Mouse (Mus musculus): ENCODE measurements at regions not wholly inside any gene's neighbourhood (a gene's known extent, or its start where the extent isn't known, plus 50 kb on each side); places are given as distances from the start of the nearest gene placed in this dataset.
"Not testable (repeated sequence)": the region's sequence is repeated elsewhere in the genome, so short reads cannot be mapped to it uniquely, and the experiment has no call there.

DNA sequence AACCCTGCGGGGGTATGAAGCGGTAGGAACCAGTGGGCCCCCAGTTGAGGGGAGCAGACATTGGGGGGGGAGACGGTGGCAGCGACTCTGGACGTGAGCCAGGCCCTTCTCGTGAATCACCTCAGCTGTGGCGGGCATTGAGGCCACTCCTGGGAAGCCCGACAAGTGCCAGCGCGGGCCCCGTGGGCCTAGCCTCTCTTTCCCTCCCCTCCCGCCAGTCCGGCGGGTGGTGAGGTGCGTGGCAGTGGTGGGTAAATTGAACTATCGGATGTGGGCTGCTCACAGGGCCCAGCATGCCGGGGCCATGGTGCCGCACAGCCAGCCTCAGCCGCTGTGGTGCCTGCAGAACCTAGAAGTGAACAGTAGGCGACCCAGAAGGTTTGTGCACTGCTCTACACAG lies 633.7 kb downstream of the Nebl start:
- Histone ChIP-seq H3K4me3 (ENCODE audit: insufficient read depth, low read length) (no peak overlapping the region), H3K4me1 (ENCODE audit: control insufficient read depth, insufficient read depth, low read length) (no peaks in the 10 kb centered on the region), H3K27ac (ENCODE audit: insufficient read depth, low read depth, low read length) (no peak overlapping the region)
- TF ChIP-seq CTCF (IDR thresholded peaks at IDR 0.05; ENCODE audit: low read depth, low read length) (no peak), POLR2A (IDR thresholded peaks at IDR 0.05; ENCODE audit: borderline replicate concordance, low read depth, low read length) (no peak)

- Histone ChIP-seq H3K27ac (ENCODE audit: insufficient read depth, low read depth, low read length) (no peak overlapping the region), H3K4me3 (ENCODE audit: insufficient read depth, low read length) (no peak overlapping the region), H3K4me1 (ENCODE audit: control insufficient read depth, insufficient read depth, low read length) (no peaks in the 10 kb centered on the region)
- no peak for TF ChIP-seq POLR2A (IDR thresholded peaks at IDR 0.05; ENCODE audit: borderline replicate concordance, low read depth, low read length)
- no peak for TF ChIP-seq CTCF (IDR thresholded peaks at IDR 0.05; ENCODE audit: low read depth, low read length)
Measured at GRCm38 (mm10) chr2:17091454-17091853, 639.8 kb downstream of the Nebl start.

DNA sequence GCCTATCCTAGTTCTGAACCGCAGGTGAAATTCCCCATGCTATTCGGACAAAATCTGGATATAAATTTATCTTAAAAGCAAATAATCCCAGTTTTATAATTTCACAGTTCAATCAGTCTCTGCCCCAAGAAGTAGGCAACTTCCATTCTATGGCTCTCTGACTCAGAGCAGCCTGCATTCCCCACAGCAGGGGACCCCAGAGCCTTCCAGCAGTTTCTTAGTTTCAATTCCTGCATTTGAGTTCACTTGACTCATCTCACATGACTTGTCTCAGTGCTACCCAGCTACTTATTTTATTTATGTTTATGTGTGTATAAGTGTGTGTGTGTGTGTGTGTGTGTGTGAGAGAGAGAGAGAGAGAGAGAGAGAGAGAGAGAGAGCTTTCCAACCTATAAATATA lies 650.0 kb downstream of the Nebl start:
- TF ChIP-seq POLR2A (IDR thresholded peaks at IDR 0.05; ENCODE audit: borderline replicate concordance, low read depth, low read length) (no peak), CTCF (IDR thresholded peaks at IDR 0.05; ENCODE audit: low read depth, low read length) (no peak)
- no peak overlapping the region; the same call in 1 of the 2 replicates for H3K27ac ChIP-seq (ENCODE audit: insufficient read depth, low read depth, low read length)
- no peaks in the 10 kb centered on the region for H3K4me1 ChIP-seq (ENCODE audit: control insufficient read depth, insufficient read depth, low read length)
- no peak overlapping the region for H3K4me3 ChIP-seq (ENCODE audit: insufficient read depth, low read length)

DNA sequence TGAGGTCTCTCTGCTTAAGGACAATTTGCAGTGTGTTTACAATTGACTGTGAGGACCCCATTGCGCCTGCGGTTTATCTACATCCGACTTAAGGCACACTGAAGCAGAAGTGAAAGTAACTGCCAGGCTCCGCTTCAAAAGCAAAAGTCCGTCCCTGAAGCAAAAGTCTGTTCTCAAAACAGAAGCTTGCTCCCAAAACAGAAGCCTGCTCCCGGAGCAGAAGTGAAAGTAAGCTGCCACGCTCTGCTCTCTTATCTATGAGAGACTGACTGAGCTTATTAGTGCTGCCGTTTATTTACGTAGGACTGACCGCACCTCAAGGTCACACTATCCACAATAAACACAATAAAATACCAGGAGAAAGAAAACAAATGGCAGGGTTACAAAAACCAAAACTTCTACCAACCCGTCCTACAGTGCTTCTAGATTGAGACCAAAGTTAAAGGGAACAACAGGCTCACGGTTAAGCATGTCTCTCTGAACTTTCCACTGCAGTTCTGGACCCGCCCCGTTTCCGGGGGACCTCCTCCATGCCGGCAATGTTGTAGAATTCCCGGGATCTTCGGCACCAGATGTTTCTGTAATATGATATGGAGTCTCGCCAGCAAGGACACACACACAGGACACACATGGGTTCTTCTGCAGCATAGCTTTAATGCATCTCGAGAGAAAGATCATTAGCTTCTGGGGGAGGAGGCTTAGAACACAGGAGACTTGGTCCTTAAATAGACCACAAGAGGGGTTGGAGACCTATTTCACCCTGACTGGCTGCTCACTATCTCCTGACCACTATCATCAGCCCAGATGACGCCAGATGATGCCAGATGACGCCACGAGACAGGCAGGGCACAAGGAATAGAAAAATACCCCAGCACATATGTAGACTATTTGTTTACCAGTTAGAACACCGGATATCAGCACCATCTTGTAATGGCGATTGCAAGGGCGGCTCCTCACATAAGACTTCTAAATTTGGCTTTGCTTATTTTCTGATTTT lies 665.8 kb downstream of the Nebl start:
- Histone ChIP-seq H3K27ac (ENCODE audit: insufficient read depth, low read depth, low read length) (peak overlapping the region; percentile 83), H3K4me3 (ENCODE audit: insufficient read depth, low read length) (peak overlapping the region; percentile 31)

More for the DNA sequence above, 665.8 kb downstream of the Nebl start:
- not testable (repeated sequence) for H3K4me1 ChIP-seq (ENCODE audit: control insufficient read depth, insufficient read depth, low read length)
